Mouse (Mus musculus): Measurements from ENCODE around the gene Atp8a2. TPM values are rescaled to one million over a fixed set of nuclear protein-coding genes. Genes with fewer than 3 reads are reported as not detected.

The Atp8a2 gene
- total and polyA plus RNA-seq, 3 experiments, result 0.11 TPM; not detected in 2

DNA sequence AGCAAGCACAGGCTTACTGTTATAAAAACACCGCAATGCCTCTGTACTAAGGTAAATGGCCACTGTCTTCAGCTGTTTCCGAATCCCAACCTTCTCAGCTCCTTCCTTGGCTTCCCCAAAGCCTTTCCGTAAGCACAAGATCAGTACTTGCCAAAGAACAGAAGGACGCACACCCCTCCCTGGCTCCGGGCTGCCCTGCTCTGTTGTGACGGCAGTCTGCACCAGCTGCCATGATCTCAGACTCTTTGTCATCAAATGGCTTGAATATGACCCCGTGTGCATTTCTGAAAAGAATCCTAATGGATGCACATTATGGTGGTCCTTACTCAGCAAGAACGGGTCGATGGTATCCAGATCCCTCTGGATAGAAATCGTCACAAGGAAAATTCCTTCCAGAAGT is 53.7 kb downstream of the Atp8a2 start:
- ATAC-seq (ENCODE audit: extremely low read depth, insufficient number of reproducible peaks, low FRiP score, poor library complexity, severe bottlenecking) (no peak), DNase-seq (ENCODE audit: low spot score) (no peak)
- no peaks in the 10 kb centered on the region for H3K36me3 ChIP-seq (replicated peaks)
- no peak overlapping the region for H3K4me3 ChIP-seq (ENCODE audit: low read depth, low read length)
- H3K9me3 ChIP-seq (replicated peaks), result no peaks in the 10 kb centered on the region
- peaks cover 2% of the 10 kb centered on the region; the same call in 1 of the 2 replicates for H3K27me3 ChIP-seq (ENCODE audit: insufficient read depth, low read length)
- no peaks in the 10 kb centered on the region for H3K4me1 ChIP-seq (ENCODE audit: insufficient read depth, low read depth, low read length)
- TF ChIP-seq TAL1 (conservative IDR thresholded peaks at IDR 0.05; ENCODE audit: low read depth, low read length), result no peak
- TF ChIP-seq CTCF (IDR thresholded peaks at IDR 0.05; ENCODE audit: low read depth, low read length), result no peak
- TF ChIP-seq GATA2 (IDR thresholded peaks at IDR 0.05; ENCODE audit: borderline replicate concordance, low read depth, low read length), result no peak
- TF ChIP-seq GATA1 (IDR thresholded peaks at IDR 0.05; ENCODE audit: borderline replicate concordance, low read length), result no peak
- TF ChIP-seq POLR2AphosphoS5 (IDR thresholded peaks at IDR 0.05; ENCODE audit: insufficient replicate concordance, low read depth, low read length), result no peak

DNA sequence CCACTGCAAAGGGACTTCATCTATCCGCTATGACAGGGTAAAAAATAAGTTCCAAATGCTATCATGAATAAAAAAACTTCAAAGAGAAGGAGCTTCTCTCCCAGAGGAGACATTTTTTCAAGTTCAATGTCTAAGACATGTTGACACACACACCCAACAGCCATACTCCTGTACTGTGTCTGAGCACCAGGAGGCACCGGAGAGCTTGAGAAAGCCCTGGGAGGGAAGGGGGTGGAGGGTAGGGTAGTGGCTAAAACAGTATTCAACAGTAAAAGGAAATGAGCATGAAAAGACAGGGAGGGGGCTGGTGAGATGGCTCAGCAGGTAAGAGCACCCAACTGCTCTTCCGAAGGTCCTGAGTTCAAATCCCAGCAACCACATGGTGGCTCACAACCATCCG is 58.6 kb downstream of the Atp8a2 start:
- no peaks in the 10 kb centered on the region for H3K9me3 ChIP-seq (replicated peaks)
- H3K27me3 ChIP-seq (ENCODE audit: insufficient read depth, low read length), result no peaks in the 10 kb centered on the region
- DNase-seq (ENCODE audit: low spot score) (no peak), ATAC-seq (ENCODE audit: extremely low read depth, insufficient number of reproducible peaks, low FRiP score, poor library complexity, severe bottlenecking) (no peak)
- H3K4me3 ChIP-seq (ENCODE audit: low read depth, low read length), result no peak overlapping the region
- H3K4me1 ChIP-seq (ENCODE audit: insufficient read depth, low read depth, low read length), result no peaks in the 10 kb centered on the region
- TF ChIP-seq CTCF (IDR thresholded peaks at IDR 0.05; ENCODE audit: low read depth, low read length), result no peak
- no peak for TF ChIP-seq GATA2 (IDR thresholded peaks at IDR 0.05; ENCODE audit: borderline replicate concordance, low read depth, low read length)
- TF ChIP-seq POLR2AphosphoS5 (IDR thresholded peaks at IDR 0.05; ENCODE audit: insufficient replicate concordance, low read depth, low read length), result no peak
- no peak for TF ChIP-seq GATA1 (IDR thresholded peaks at IDR 0.05; ENCODE audit: borderline replicate concordance, low read length)
- TF ChIP-seq TAL1 (conservative IDR thresholded peaks at IDR 0.05; ENCODE audit: low read depth, low read length), result no peak
- no peaks in the 10 kb centered on the region for H3K36me3 ChIP-seq (replicated peaks)

DNA sequence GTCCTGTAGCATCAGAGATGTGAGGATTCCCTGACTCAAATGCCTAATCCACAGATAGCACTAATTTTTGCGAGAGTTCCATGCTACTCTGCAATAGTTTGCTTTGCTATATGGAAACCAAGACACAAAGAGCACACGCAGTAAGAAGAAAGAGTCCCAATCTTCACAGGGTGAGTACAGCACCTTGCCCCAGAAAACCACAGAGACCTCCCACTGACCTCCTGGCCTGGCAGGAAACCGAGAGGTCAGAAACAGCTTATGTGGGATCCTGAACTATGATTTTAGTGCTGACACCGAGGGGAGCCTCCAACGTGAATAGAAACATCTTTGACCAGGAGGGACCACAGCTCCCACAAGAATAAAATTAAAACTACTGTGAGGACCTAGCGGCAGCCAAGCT is 59.2 kb downstream of the Atp8a2 start:
- TF ChIP-seq CTCF (IDR thresholded peaks at IDR 0.05; ENCODE audit: low read depth, low read length), result no peak
- TF ChIP-seq GATA2 (IDR thresholded peaks at IDR 0.05; ENCODE audit: borderline replicate concordance, low read depth, low read length), result no peak
- no peak for TF ChIP-seq POLR2AphosphoS5 (IDR thresholded peaks at IDR 0.05; ENCODE audit: insufficient replicate concordance, low read depth, low read length)
- no peak for TF ChIP-seq GATA1 (IDR thresholded peaks at IDR 0.05; ENCODE audit: borderline replicate concordance, low read length)
- no peak for TF ChIP-seq TAL1 (conservative IDR thresholded peaks at IDR 0.05; ENCODE audit: low read depth, low read length)
- no peak for ATAC-seq (ENCODE audit: extremely low read depth, insufficient number of reproducible peaks, low FRiP score, poor library complexity, severe bottlenecking)
- no peak for DNase-seq (ENCODE audit: low spot score)
- Histone ChIP-seq H3K27me3 (ENCODE audit: insufficient read depth, low read length) (no peaks in the 10 kb centered on the region), H3K4me1 (ENCODE audit: insufficient read depth, low read depth, low read length) (no peaks in the 10 kb centered on the region), H3K9me3 (replicated peaks) (no peaks in the 10 kb centered on the region), H3K4me3 (ENCODE audit: low read depth, low read length) (no peak overlapping the region), H3K36me3 (replicated peaks) (no peaks in the 10 kb centered on the region)

DNA sequence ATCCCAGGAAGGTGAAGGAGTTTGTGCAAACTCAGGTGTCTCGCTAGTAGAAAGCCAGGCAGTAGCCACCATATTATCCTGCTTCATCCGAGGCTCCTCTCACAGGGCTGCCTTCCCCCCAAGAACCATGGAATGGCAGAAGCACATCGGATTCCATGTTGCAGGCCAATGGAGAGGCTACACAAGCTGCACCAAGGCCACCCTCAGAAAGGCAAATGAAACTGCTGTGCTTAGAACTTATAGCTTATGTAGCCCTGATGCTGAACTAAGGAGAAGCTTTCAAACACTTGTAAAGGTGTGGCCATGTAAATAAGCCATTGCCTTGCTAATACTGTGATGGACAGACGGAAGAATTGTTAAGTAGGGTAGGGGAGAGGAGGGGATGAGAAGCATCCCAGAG is 61.2 kb downstream of the Atp8a2 start:
- ATAC-seq (ENCODE audit: extremely low read depth, insufficient number of reproducible peaks, low FRiP score, poor library complexity, severe bottlenecking), result no peak
- TF ChIP-seq CTCF (IDR thresholded peaks at IDR 0.05; ENCODE audit: low read depth, low read length), result no peak
- TF ChIP-seq POLR2AphosphoS5 (IDR thresholded peaks at IDR 0.05; ENCODE audit: insufficient replicate concordance, low read depth, low read length), result no peak
- TF ChIP-seq GATA2 (IDR thresholded peaks at IDR 0.05; ENCODE audit: borderline replicate concordance, low read depth, low read length), result no peak
- TF ChIP-seq TAL1 (conservative IDR thresholded peaks at IDR 0.05; ENCODE audit: low read depth, low read length), result no peak
- TF ChIP-seq GATA1 (IDR thresholded peaks at IDR 0.05; ENCODE audit: borderline replicate concordance, low read length), result no peak
- no peak overlapping the region for H3K4me3 ChIP-seq (ENCODE audit: low read depth, low read length)
- H3K9me3 ChIP-seq (replicated peaks), result no peaks in the 10 kb centered on the region
- H3K36me3 ChIP-seq (replicated peaks), result no peaks in the 10 kb centered on the region
- no peaks in the 10 kb centered on the region for H3K27me3 ChIP-seq (ENCODE audit: insufficient read depth, low read length)
- no peak for DNase-seq (ENCODE audit: low spot score)
- H3K4me1 ChIP-seq (ENCODE audit: insufficient read depth, low read depth, low read length), result no peaks in the 10 kb centered on the region

DNA sequence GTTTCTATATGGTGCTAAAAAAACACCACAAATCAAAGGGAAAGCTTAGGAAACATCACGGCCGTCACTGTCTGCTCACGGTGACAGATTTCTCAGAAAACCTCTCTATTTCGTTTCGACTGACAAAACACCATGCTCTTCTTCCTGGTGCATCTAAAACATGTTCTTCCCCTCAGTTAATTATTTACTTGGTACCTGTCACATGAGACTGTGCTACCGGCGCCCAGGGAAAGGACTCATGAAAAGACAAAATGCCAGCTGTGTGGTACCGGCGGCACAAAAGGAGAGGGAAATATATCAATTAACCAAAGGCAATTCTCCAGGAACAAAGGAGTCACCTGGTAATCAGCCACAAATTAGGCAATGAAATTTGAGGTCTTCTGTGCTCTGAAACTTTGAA is 62.3 kb downstream of the Atp8a2 start:
- ATAC-seq (ENCODE audit: extremely low read depth, insufficient number of reproducible peaks, low FRiP score, poor library complexity, severe bottlenecking) (no peak), DNase-seq (ENCODE audit: low spot score) (no peak)
- no peaks in the 10 kb centered on the region for H3K4me1 ChIP-seq (ENCODE audit: insufficient read depth, low read depth, low read length)
- no peak overlapping the region for H3K4me3 ChIP-seq (ENCODE audit: low read depth, low read length)
- no peaks in the 10 kb centered on the region for H3K36me3 ChIP-seq (replicated peaks)
- H3K27me3 ChIP-seq (ENCODE audit: insufficient read depth, low read length), result no peaks in the 10 kb centered on the region
- TF ChIP-seq GATA1 (IDR thresholded peaks at IDR 0.05; ENCODE audit: borderline replicate concordance, low read length), result no peak
- TF ChIP-seq TAL1 (conservative IDR thresholded peaks at IDR 0.05; ENCODE audit: low read depth, low read length), result no peak
- no peak for TF ChIP-seq POLR2AphosphoS5 (IDR thresholded peaks at IDR 0.05; ENCODE audit: insufficient replicate concordance, low read depth, low read length)
- TF ChIP-seq CTCF (IDR thresholded peaks at IDR 0.05; ENCODE audit: low read depth, low read length), result no peak
- TF ChIP-seq GATA2 (IDR thresholded peaks at IDR 0.05; ENCODE audit: borderline replicate concordance, low read depth, low read length), result no peak
- no peaks in the 10 kb centered on the region for H3K9me3 ChIP-seq (replicated peaks)

DNA sequence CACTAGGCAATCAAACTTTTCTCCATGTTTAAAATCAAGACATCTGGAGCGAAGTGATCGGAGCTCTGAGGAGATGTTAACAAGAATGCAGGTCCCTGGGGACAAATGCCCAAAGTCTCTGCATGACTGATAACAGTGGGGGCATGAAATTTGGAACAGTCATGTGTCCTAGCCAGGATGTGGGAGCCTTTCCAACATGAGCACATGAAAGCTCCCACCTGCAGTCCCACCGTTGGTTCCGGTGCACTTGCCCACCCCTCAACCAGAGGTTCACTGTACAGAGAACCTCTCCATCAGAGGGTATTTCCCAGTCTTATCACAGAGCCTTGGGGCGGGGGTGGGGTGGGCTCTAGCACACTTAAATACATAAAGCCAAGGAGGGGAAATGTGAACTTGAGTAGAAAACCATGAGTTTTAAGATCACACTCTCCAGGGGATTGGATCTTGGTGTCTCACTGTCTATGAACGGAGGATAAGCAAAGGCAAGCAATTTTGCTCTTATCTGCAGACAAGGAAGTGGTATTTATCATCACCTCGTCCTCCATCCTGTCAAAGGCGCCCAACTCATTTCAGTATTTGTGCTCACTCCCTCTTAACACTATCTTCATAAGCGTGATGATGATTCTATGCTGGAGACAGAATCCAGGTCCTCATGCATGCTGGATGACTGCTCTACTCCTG is 65.6 kb downstream of the Atp8a2 start:
- ATAC-seq (ENCODE audit: extremely low read depth, insufficient number of reproducible peaks, low FRiP score, poor library complexity, severe bottlenecking) (no peak), DNase-seq (ENCODE audit: low spot score) (no peak)
- Histone ChIP-seq H3K9me3 (replicated peaks) (no peaks in the 10 kb centered on the region), H3K27me3 (ENCODE audit: insufficient read depth, low read length) (no peaks in the 10 kb centered on the region), H3K4me3 (ENCODE audit: low read depth, low read length) (no peak overlapping the region), H3K4me1 (ENCODE audit: insufficient read depth, low read depth, low read length) (no peaks in the 10 kb centered on the region), H3K36me3 (replicated peaks) (no peaks in the 10 kb centered on the region)
- TF ChIP-seq CTCF (IDR thresholded peaks at IDR 0.05; ENCODE audit: low read depth, low read length) (no peak), POLR2AphosphoS5 (IDR thresholded peaks at IDR 0.05; ENCODE audit: insufficient replicate concordance, low read depth, low read length) (no peak), GATA2 (IDR thresholded peaks at IDR 0.05; ENCODE audit: borderline replicate concordance, low read depth, low read length) (no peak), GATA1 (IDR thresholded peaks at IDR 0.05; ENCODE audit: borderline replicate concordance, low read length) (no peak), TAL1 (conservative IDR thresholded peaks at IDR 0.05; ENCODE audit: low read depth, low read length) (no peak)
